Mouse (Mus musculus): ENCODE measurements around the gene Gnaq.

Gnaq gene

DNA sequence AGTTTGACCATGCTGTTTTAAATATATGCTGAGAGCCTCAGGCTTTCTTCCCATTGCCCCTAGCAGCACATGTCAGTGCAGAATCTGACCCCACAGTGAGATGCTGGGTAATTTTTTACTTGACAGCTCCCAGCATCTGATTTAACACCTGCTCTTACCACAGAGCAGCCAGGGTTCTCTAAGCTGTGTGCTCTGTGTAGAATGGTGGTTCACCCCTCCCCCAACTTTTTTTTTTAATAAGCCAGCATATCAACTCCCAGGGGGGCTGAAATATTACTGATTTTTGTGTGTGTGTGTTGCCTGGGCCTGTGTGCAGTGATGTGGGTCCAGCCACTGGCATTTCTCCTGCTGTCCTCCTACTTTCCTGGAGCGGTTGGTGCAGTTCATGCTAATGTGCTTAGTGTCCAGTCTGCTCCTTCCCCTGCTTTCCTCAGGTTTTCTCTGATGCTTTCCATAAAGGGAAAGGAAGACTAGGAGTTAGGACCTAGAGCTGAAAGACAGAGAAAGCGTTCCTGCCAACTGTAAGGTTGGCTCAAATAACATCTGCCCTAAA, 159.5 kb downstream of the Gnaq start:
- TF ChIP-seq GATA4 (IDR thresholded peaks at IDR 0.05; ENCODE audit: insufficient replicate concordance, low read length), result no peak

DNA sequence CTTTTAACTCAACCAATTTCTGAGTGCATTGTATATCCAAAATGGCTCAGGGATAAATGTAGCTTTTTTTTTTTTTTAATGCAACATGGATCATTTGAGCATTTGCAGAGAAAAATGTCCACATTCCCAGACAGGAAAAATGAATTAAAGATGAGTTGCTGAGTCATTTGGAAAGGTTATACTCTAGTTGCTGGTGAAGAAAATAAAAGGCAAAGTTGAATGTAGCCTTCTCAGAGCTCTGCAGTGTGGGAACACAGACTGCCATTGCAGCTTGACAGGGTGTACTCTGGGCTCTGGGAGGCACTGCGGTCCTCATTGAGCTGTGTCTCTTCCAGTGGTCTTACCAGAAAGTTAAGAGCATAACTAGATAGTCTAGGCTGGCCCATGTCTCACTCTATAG, 160.3 kb downstream of the Gnaq start:
- TF ChIP-seq GATA4 (IDR thresholded peaks at IDR 0.05; ENCODE audit: insufficient replicate concordance, low read length), result no peak

DNA sequence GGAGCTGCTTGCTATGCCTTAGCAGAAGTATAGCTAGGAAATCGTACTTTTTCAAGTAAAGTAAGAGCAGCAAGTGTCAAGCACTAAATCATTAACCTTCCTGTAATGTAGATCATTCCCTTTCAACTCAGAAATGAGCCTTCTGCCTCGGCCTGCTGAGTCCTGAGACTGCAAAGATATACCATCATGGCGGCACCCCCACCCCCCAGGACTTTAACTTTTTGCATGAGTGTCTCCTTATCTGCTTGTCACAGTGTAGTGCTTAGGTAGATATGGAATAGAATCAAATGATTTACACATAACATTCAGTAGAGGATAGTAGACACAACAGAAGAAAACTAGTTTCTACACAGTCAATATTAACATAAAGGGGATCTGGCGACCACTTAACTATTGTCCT, 167.8 kb downstream of the Gnaq start:
- TF ChIP-seq GATA4 (IDR thresholded peaks at IDR 0.05; ENCODE audit: insufficient replicate concordance, low read length), result no peak

DNA sequence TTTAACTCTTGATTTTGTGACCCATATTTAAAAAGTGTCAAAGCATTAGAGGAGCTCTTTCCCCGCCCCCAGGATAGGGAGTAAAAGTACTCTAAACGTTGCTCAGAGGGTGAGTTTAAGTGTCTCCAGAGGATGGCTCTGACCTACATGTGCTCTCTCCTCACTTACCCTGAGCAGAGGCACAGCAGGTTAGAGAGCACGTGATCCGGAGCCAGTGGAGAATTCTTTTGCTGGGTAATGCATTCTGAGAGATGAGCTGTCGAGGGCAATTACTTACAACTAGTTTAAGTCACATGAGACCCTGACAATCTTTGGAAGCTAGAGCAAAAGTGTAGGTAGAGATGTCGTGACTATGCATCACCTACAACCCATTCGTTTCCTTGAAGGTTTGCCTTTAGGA, 168.7 kb downstream of the Gnaq start:
- no peak for TF ChIP-seq GATA4 (IDR thresholded peaks at IDR 0.05; ENCODE audit: insufficient replicate concordance, low read length)

DNA sequence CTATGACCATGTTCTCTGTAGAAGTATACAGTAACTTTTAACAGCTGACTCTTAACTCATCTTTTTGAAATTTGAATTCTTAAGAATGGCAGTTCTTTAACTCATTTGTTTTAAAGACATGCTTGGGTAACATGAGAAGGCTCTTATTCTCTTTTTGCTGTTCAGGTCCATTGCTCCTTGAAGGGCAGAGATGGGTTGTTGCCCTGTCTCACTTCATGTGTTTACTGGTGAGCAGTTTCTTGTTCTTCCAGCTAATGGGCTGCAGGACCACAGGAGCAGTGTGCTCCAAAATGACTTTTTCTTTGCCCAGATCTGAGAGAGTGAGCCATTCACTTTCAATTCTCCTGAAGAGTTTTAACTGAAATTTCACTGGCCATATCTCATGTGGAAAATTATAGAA, 176.4 kb downstream of the Gnaq start:
- no peak for TF ChIP-seq GATA4 (IDR thresholded peaks at IDR 0.05; ENCODE audit: insufficient replicate concordance, low read length)

DNA sequence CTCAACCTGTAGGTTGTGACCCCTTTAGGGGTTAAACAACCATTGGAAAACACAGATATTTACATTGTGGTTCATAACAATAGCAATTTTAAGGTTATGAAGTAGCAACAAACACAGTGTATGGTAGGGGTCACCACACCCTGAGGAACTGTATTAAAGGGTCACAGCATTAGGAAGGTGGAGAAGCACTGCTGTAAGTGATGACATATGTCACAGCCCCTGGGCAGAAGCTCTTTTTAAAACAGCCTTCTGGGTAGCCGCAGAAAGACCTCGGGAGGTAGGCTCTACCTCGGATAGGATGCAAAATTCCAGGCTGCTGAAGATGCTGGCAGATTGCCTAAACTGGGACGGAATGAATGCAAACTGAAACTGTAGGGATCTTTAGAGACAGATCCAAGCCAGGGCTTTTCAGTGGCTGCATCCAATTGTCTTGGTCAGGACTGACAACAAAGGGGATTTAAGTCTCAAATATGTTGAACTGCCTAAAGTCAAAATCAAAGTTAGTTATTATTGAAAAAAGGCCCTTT, 181.7 kb downstream of the Gnaq start:
- no peak for TF ChIP-seq GATA4 (IDR thresholded peaks at IDR 0.05; ENCODE audit: insufficient replicate concordance, low read length)

DNA sequence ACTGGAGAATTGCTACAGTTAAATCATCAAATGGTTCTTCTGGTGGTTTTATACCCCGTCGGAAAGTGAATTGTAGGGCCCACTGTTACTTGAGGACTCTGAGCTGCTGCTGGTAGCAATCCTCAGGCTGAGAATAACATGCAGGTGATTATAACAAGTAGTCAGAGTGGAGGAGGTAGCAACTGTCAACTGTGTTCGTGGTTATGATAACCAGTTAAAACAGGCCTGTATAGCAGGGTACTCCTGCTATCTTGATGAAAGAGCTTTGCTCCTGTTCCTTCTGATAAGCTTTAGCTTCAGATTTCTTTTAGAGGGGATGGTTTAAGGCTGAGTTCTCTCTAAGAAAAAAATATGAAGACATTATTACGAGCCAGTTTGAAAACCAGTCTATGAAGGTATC, 182.9 kb downstream of the Gnaq start:
- no peak for TF ChIP-seq GATA4 (IDR thresholded peaks at IDR 0.05; ENCODE audit: insufficient replicate concordance, low read length)

DNA sequence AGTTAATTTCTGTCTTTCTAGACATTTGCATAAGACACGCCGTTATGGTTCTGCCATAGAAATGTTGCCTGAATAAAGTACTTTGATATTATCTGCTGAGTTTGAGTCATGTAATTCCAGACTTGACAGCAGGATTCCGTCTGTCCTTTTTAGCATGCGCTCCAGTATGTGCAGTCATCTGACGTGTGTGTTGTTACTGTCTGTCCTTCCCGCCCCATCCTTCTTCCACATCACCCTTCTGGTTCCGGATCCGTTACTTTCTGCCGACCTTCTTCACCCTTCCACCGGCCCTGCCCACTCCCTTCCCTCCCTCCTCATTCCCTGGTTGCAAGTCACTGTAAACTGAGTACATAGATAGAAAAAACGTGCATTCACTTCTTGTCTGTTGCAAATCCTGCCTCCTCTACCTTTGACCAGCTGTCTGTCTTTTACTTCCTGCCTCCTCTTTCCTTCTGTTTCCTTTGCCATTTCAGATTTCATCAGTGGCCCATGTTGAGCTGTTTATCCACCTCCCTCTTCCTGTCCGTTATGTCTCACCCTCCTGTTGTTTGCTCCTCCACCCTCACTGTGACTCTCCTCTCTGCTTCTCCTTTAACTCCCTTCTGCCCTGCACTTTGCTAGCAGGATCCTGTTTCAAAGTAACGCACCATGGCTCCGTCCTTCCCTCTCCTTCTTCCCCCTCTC, 185.6 kb downstream of the Gnaq start:
- TF ChIP-seq GATA4 (IDR thresholded peaks at IDR 0.05; ENCODE audit: insufficient replicate concordance, low read length), result no peak

DNA sequence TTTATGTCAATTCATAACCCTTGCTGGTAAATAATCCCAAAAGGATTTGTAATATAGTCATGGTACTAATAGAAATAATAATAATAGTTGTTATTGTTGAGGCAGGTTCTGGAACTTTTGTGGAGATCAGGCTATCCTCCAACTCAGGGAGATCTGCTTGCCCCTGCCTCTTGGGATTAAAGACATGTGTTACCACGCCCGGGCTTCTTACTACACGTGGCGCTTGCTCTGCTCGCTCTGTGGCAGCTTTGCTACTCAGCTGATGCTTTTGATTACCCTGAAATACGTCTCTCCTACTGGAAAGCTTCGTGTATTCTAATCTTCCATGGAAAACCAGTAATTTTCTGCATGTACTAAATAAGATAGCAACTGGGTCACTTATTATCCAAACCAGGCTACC, 187.4 kb downstream of the Gnaq start:
- no peak for TF ChIP-seq GATA4 (IDR thresholded peaks at IDR 0.05; ENCODE audit: insufficient replicate concordance, low read length)

DNA sequence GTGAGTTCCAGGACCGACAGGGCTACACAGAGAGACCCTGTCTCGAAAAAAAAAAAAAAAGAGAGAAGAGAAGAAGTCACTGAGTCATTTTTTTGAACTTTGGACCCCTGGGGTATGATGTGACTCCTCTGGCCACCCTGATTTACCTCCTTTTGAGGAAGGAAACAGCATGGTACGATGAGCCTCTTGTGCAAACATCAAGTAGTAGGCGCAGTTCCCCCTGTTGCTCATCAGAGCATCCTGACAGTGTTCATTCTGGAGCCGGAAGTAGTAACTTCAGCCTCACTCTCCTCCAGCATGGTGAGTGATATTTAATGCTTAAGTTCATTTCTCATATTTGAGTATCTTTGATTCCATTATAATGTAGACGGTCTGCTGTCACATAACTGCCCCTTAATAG, 190.4 kb downstream of the Gnaq start:
- no peak for TF ChIP-seq GATA4 (IDR thresholded peaks at IDR 0.05; ENCODE audit: insufficient replicate concordance, low read length)

DNA sequence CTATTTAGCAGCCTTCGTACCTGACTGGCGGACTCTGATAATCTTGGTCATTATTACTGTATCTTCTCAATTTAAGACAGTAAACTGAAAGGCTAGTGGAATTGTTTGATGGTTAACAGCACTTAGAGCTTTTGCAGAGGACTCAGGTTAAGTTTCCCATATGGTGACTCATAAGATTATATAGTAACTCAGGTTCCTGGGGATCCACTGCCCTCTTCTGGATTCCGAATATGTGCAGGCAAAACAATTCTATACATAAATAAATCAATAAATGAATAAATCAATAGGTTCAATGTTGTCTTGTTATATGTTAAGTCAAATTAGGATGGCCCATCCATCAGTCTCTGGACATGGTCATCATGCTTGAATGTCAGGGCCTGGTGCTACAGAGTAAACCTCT, 191.6 kb downstream of the Gnaq start:
- no peak for TF ChIP-seq GATA4 (IDR thresholded peaks at IDR 0.05; ENCODE audit: insufficient replicate concordance, low read length)

DNA sequence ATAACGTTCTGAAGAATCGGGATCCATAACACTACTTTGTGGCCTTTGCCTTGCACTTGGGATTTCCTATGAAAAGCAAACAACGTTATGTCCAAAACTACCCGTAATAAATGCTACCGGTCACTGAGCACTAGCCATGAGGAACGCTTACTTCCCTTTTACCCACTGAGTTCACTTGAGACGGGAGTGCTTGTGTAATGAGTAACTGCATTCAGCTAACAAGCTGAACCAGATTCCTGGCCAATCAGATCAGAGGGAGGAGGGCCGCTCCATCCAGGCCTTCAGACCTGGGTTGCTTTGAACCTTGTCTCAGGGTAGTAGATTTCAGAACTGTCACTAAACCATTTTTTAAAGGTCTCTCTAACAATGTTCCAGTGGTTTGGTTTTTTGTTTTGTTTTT, 193.3 kb downstream of the Gnaq start:
- TF ChIP-seq GATA4 (IDR thresholded peaks at IDR 0.05; ENCODE audit: insufficient replicate concordance, low read length), result no peak; the same call in 1 of the 2 replicates

DNA sequence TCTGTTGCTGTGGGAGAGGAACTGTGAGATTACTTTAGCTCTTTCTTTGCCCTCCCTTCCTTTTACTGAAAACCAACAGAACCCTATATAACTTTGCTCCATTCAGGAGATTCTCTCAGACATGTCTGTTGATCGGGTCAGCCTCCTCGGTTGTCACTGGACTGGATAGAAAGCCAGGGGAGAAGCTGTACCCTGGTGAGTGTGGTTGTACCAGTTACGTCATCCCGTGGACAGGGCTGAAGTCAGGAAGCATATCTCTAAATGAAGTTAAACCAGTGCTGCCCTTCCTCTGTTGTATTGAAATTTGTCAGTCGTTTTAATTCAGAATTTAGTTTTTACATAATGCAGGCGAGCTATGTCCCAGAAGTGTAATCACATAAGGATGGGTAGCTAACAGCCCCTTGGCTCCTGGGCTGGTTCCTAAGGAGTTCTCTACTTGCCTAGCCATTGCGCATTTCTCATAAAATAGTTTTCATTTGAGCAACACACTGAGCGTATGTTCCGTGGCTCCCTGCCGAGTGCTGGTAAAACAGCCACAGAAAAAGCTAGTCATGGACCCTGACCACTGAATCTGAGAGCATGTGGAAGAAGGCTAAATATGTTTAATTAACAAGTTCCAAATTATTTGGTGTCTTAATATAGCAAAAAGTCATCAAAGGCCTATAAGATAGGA, 194.9 kb downstream of the Gnaq start:
- TF ChIP-seq GATA4 (IDR thresholded peaks at IDR 0.05; ENCODE audit: insufficient replicate concordance, low read length), result no peak

DNA sequence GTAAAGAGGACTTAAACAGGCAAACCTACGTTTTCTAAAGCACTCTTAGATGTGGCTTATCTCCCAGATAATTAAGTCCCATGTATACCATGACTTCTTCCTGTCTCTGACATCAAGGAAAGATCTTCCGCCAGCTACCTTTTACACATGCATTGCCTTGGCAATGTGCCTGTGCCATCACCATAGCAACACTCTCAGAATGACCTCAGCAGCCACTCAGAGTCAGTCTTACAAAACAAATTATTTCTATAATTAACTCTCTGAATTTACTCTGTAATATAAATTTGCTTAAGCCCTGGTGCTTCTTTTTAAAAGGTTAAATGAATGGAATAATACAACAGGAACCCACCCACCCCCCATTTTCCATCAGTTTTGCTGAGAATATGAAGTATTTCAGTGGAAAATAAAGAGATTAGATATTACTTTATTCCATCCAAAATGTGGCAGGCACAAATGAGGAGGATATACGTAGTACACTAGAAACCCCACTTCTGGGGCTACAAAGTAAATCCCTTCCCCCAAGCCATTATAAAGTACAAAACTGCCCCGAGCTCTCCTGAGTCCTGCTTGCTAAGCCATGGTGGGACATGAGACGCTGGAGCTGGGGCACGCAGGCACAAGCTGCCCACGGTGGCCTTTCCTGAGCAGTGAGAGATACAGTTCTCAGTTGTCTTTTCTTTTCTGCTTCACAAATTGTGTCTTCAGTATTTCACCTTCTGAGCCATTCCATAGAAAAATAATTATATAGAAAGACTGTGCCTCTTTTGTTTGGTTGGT, 195.6 kb downstream of the Gnaq start:
- TF ChIP-seq GATA4 (IDR thresholded peaks at IDR 0.05; ENCODE audit: insufficient replicate concordance, low read length), result no peak

DNA sequence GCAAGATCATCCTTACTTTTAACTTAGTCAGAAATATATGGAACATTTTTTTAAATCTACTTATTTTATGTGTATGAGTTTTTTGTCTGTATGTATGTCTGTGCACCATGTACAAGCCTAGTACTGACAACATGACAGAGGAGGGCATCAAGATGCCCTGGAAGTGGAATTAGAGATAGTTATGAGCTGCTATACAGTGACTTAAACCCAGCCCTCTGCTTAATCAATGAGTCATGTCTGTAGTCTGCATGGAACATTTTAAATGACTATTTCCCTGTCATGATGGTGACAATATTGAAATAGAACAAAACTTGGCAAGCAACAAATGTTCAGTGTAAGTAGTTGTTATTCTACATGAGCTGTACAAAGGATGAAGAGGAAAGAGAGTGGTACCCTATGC, 196.4 kb downstream of the Gnaq start:
- no peak for TF ChIP-seq GATA4 (IDR thresholded peaks at IDR 0.05; ENCODE audit: insufficient replicate concordance, low read length)

DNA sequence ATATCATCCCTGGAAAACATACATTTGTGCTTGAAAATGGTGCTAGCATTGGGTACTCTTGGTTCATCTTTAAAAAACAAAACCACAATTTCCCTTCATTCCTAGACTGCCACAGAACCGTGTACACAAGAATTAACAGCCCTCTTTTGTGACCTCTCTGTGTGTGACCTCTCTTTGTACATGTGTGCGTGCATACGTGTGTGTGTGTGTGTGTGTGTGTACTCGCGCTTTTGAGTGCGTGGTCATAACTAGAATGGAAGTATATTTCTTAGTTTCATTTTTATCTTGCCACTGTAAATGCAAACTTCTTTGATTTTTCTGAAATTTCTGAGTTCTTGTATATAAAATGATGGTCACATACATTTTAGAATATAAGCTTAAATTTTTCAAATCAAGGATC, 197.0 kb downstream of the Gnaq start:
- TF ChIP-seq GATA4 (IDR thresholded peaks at IDR 0.05; ENCODE audit: insufficient replicate concordance, low read length), result no peak

All from liver, adult (tissue).